Mouse (Mus musculus): ENCODE measurements at regions not wholly inside any gene's neighbourhood (a gene's known extent, or its start where the extent isn't known, plus 50 kb on each side); places are given as distances from the start of the nearest gene placed in this dataset.

DNA sequence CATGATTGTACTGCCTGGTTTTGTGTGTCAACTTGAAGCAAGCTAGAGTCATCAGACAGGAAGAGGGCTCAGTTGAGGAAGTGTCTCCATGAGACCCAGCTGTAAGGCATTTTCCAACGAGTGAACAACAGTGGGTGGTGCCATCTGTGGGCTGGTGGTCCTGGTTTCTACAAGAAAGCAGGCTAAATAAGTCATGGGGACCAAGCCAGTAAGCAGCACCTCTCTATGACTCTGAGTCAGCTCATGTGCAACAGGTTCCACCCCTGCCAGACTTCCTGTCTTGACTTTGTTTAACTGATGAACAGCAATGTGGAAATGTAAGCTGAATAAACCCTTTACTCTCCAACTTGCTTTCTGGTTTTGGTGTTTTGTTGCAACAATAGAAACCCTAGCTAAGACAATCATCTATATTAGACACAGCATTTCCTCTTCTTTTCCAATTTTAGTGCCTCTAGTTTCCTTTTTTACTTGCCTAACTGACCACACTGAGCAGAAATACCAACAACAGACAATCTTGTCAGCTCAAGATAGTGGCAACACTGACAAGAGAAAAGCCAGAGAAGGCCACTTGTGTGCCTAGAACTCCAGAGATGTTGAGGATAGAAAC, 231.5 kb upstream of the Ptger4 start:
- Histone ChIP-seq H3K27ac (peak overlapping the region; percentile 41), H3K79me2 (ENCODE audit: inconsistent target) (no peaks in the 10 kb centered on the region), H3K36me3 (ENCODE audit: inconsistent target) (no peaks in the 10 kb centered on the region), H3K4me3 (ENCODE audit: inconsistent target) (no peak overlapping the region)
- 6% methylated on average over 1 of the region's 1 CpGs for WGBS (ENCODE audit: missing documents)

DNA sequence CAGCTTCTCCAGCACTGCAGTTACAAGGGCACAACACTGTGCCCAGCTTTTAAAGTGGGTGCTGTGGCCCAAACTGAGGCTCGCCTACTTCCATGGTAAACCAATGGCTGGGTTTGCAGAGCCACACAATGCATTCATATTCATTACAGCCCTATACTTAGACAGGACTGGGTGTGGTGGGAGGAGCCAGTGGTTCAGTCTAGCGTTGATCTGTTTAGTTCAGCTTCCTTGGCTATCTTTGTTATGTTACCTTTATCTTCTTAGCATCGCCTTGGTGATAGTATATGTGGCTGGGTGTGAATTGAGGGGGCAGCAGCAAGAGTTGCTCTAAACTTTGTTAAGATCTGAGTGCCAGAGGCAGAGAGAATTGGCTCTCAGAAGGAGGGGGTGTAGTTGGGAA, 249.3 kb upstream of the Ptger4 start:
- Histone ChIP-seq H3K27ac (no peak overlapping the region), H3K79me2 (ENCODE audit: inconsistent target) (no peaks in the 10 kb centered on the region), H3K4me3 (ENCODE audit: inconsistent target) (no peak overlapping the region), H3K36me3 (ENCODE audit: inconsistent target) (no peaks in the 10 kb centered on the region)
- WGBS (ENCODE audit: missing documents), result 89% methylated on average over 3 of the region's 3 CpGs

DNA sequence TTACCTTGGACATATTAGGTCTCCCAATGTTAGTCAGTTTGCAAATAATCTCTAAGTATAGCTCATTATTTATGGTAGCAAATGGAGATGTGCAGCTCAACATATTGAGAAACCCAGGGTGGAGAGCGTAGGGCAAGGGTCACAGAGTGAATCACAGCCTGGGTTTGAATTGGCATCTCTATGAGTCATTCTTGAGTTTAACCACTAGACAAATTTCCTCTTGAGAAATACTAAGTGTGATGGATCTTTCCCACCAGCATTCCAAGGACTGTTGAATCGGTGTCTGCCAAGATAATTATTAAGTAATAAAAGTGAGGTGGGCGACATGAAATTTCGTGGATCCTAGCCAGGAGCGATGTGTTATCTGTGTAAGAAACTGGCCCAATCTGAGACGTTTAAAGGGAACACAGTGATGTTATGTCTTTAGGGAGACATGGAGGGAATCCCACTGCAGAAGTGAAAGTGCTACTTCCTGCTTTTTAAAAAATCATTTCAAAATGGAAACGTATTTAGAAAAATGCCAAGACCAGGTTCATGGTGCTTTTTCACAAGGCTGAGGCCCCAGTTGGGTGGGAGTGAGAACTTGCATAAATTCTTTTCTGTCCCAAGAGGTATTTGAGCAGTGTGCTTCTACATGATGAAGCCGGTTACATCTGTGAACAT, 251.3 kb upstream of the Ptger4 start:
- Histone ChIP-seq H3K36me3 (ENCODE audit: inconsistent target) (no peaks in the 10 kb centered on the region), H3K79me2 (ENCODE audit: inconsistent target) (no peaks in the 10 kb centered on the region), H3K27ac (peak overlapping the region; percentile 71), H3K4me3 (ENCODE audit: inconsistent target) (no peak overlapping the region)
- 30% methylated on average over 8 of the region's 8 CpGs for WGBS (ENCODE audit: missing documents)

DNA sequence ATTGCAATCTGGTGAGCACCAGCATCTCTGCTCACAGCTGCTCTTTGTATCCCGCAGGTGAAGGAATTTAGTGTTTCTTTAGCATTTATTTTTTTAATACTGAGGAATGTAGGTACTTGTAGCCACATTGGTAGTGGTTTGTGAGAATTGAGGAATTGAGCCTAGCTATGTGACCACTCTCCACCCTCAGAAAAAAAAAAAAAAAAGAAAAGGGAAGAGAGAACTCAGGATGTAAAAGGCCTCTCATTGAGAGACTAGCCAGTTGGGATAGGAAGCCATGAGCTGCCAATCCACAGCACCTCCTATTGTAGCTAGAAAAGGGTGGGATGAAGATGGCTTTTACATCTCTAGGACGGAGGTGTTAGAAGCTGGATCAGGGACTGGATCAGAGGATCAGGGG, 252.0 kb upstream of the Ptger4 start:
- Histone ChIP-seq H3K36me3 (ENCODE audit: inconsistent target) (no peaks in the 10 kb centered on the region), H3K79me2 (ENCODE audit: inconsistent target) (no peaks in the 10 kb centered on the region), H3K27ac (peak overlapping the region; percentile 71), H3K4me3 (ENCODE audit: inconsistent target) (no peak overlapping the region)
- WGBS (ENCODE audit: missing documents), result 49% methylated on average over 2 of the region's 2 CpGs

DNA sequence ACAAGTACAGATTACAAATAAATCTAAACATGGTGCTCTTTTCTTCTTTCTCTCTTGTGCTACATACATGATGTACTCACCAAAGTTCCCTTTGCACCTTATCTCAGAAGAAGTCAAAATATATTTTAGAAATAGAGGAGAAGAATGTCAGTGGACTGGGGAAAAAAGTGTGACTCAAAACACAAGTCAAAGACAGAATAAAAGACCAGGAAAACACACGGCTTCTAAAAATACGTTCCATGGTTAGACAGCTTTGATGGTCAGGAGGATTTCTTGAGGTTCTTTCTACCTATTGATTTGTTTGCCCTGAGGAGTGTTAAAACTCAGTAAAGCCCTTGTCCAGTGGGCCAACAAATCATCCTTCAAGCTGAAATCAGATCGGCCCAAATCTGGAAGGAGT, 260.5 kb upstream of the Ptger4 start:
- Histone ChIP-seq H3K79me2 (ENCODE audit: inconsistent target) (no peaks in the 10 kb centered on the region), H3K4me3 (ENCODE audit: inconsistent target) (no peak overlapping the region), H3K36me3 (ENCODE audit: inconsistent target) (no peaks in the 10 kb centered on the region), H3K27ac (no peak overlapping the region)
- WGBS (ENCODE audit: missing documents), result 96% methylated on average over 3 of the region's 3 CpGs

DNA sequence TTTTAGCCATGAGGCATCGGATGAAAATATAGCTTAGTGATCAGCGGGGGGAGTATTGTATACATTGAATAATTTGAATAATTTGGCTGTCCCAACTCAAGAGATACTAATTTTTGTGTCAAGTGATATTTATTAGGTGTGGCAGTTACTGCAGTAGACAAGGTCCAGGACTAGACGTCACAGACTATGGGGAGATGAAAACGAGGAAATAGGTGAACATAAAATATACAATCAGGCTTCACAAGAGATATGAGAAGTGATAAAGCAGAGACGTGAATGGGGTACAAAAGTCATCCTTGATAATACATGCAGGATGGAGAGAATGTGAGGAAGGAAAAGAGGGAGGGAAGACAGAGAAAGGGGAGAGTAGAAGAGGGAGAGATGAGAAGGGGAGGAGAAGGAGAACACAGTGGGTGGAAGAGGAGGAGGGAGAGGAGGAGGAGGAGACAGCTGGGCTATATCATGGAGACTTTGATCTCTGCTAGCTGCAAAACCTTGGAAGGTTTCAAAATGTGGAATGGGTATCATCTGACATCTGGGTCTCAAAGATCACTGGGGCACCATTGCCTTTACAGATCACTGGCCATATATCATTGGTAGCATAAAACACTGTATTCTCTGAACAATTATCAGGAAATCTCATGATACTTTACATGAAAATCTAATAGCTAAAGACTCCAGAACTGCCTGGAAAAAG, 263.0 kb upstream of the Ptger4 start:
- WGBS (ENCODE audit: missing documents), result 86% methylated on average over 5 of the region's 5 CpGs
- Histone ChIP-seq H3K79me2 (ENCODE audit: inconsistent target) (no peaks in the 10 kb centered on the region), H3K36me3 (ENCODE audit: inconsistent target) (no peaks in the 10 kb centered on the region), H3K27ac (no peak overlapping the region), H3K4me3 (ENCODE audit: inconsistent target) (no peak overlapping the region)

DNA sequence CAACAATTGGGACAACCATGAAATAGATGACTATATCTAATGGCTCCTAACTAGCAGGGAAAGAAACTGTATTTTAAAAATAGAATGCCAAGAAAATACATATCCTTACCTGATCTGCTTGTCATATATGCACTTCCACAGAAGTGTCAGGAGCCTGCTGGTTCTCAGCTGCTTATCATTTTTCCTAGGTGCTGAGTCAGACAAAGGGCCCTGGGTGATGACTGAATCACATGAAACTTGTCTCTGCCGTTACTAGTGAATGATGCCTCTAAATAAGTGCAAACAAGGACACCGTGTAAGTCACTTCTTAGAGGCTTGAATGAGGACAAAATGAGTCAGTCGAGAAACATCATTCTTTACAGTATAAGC, 263.5 kb upstream of the Ptger4 start:
- no peak overlapping the region for H3K4me3 ChIP-seq (ENCODE audit: inconsistent target)
- WGBS (ENCODE audit: missing documents), result 87% methylated on average over 3 of the region's 3 CpGs
- H3K36me3 ChIP-seq (ENCODE audit: inconsistent target), result no peaks in the 10 kb centered on the region
- no peak overlapping the region for H3K27ac ChIP-seq
- no peaks in the 10 kb centered on the region for H3K79me2 ChIP-seq (ENCODE audit: inconsistent target)

DNA sequence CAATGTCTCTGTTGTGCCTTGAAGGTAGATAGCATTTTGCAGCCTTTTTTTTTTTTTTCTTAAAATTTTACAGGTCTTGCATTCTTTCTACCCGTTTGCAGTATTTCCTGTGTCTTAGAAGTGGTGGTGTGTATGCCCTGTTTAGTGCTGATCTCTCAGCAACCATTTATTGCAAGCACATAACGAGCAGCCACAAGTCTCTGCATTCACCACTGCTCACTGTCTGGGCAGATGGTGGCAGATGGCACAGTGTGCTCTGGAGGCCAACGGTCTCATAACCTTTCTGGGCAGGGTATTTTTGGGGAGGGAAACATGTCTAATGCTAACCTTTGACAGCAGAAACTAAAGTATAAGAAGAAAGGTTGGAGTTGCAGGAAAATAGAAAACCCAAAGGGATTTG, 266.1 kb upstream of the Ptger4 start:
- Histone ChIP-seq H3K4me3 (ENCODE audit: inconsistent target) (no peak overlapping the region), H3K36me3 (ENCODE audit: inconsistent target) (no peaks in the 10 kb centered on the region), H3K27ac (no peak overlapping the region), H3K79me2 (ENCODE audit: inconsistent target) (no peaks in the 10 kb centered on the region)
- WGBS (ENCODE audit: missing documents), result 84% methylated on average over 3 of the region's 3 CpGs

DNA sequence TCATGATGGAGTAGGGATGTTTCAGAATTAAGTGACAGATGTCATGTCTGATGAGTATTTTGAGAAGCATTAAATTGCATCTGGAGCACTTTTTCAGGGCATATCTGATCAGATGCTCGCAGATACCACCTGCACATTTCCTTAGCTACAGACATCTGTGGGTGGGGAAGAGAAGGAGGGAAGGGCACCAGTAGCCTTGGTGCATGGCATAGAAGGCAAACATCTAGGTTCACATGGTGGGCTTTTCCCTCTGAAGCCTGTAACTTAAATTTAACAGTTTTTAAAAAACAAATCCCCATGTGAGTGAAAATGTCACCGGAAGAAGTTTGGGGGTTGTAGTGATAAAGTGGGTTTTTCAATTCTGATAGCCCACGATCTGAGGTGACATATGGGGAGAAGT, 267.1 kb upstream of the Ptger4 start:
- 84% methylated on average over 3 of the region's 3 CpGs for WGBS (ENCODE audit: missing documents)
- Histone ChIP-seq H3K27ac (no peak overlapping the region), H3K79me2 (ENCODE audit: inconsistent target) (no peaks in the 10 kb centered on the region), H3K4me3 (ENCODE audit: inconsistent target) (no peak overlapping the region), H3K36me3 (ENCODE audit: inconsistent target) (no peaks in the 10 kb centered on the region)

DNA sequence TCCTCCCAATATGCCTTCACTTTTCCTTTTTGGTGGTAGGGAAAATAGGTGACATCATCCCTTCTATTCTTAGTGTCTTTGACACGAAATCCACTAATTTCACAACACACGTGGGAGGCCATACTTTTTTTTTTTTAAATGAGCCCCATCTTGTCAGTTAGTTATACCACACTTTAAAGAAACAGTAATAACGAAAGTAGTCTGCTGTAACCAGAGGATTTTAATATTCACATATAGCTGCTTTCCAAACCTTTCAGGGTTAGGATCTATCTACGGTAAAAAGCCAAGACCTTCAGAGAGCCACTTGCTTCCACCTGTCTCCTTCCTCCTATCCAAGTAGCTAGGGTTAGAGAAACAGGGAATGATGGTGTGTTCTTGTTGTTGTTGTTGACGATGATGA, 268.6 kb upstream of the Ptger4 start:
- H3K79me2 ChIP-seq (ENCODE audit: inconsistent target), result no peaks in the 10 kb centered on the region

DNA sequence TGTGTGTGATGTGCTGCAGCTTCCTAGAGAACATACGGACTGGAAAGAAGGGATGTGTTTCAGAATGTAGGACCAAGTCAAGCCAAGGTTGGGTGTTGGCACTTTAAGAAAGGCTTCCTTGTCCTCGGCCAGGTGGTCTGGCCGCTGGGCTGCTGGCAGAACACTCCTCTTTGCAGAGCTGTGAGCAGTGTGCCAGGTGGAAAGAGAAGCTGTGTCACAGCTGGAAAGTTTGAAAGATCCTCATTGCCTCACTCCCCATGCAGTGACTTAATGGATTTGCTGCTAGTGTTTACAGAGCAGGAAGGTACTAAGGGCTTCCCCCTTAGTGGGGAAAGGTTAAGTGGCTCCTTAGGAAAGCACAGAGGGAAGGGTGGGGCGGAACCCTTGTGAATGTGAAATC, 269.2 kb upstream of the Ptger4 start:
- H3K79me2 ChIP-seq (ENCODE audit: inconsistent target), result no peaks in the 10 kb centered on the region
- no peaks in the 10 kb centered on the region for H3K36me3 ChIP-seq (ENCODE audit: inconsistent target)
- WGBS (ENCODE audit: missing documents), result 65% methylated on average over 4 of the region's 4 CpGs
- H3K4me3 ChIP-seq (ENCODE audit: inconsistent target), result no peak overlapping the region
- no peak overlapping the region for H3K27ac ChIP-seq

More for the DNA sequence above, 268.6 kb upstream of the Ptger4 start:
- 65% methylated on average over 5 of the region's 5 CpGs for WGBS (ENCODE audit: missing documents)
- Histone ChIP-seq H3K27ac (no peak overlapping the region), H3K4me3 (ENCODE audit: inconsistent target) (no peak overlapping the region), H3K36me3 (ENCODE audit: inconsistent target) (no peaks in the 10 kb centered on the region)

DNA sequence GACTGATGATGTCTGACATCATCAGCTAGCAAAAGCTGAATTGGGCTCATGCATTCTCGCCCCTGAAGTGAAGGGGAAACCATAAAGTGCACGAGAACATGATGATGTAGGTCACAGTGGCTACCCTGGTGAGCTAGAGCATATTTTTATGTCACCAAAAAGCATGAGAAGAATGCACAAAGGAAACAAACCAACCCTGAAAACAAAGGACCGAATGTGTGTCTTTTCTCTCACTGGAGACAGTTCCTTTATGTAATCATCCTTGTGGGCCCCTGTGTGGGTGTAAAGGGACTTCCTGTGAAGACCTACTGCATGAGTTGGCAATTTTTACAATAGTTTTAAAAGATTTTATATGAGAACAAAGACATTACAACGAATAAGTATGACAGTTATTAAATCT, 270.2 kb upstream of the Ptger4 start:
- Histone ChIP-seq H3K4me3 (ENCODE audit: inconsistent target) (no peak overlapping the region), H3K79me2 (ENCODE audit: inconsistent target) (no peaks in the 10 kb centered on the region), H3K27ac (no peak overlapping the region), H3K36me3 (ENCODE audit: inconsistent target) (no peaks in the 10 kb centered on the region)
- WGBS (ENCODE audit: missing documents), result 10% methylated on average over 4 of the region's 4 CpGs

DNA sequence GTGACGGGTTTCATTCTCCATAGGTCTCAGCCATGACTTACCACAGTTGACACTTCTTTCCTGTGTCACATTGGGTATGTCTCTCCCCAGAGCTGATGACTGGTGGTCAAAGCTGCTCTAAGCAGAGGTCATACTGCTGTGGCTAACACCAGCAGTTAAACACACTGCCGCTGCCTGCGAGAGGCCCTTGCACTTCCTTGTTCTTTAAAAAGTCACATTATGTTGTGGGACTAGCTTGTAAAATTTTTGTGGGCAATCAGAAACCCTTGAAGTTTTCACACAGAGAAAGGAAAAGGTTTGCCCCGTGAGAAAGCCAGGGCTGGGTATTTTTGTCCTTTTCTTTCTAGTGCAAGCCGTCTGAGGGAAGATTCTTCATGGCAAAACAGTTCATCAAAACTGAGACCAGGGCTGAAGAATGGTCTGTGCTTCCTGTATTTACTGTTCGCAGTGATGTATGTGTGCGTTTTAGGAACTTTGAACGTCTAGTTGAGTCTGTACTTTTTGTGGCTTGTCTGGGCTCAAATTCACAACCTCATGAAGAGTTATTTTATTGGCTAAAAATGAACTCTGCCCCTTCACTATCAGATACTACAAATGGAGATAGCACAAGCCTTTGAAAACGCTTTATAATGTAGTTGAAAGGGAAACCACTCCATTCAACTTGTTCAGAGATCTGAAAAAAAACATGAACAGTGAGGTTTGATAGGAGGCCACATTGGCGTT, 273.4 kb upstream of the Ptger4 start:
- no peaks in the 10 kb centered on the region for H3K36me3 ChIP-seq (ENCODE audit: inconsistent target)
- peak overlapping the region; percentile 72 for H3K27ac ChIP-seq
- no peak overlapping the region for H3K4me3 ChIP-seq (ENCODE audit: inconsistent target)
- WGBS (ENCODE audit: missing documents), result 28% methylated on average over 10 of the region's 10 CpGs
- no peaks in the 10 kb centered on the region for H3K79me2 ChIP-seq (ENCODE audit: inconsistent target)

DNA sequence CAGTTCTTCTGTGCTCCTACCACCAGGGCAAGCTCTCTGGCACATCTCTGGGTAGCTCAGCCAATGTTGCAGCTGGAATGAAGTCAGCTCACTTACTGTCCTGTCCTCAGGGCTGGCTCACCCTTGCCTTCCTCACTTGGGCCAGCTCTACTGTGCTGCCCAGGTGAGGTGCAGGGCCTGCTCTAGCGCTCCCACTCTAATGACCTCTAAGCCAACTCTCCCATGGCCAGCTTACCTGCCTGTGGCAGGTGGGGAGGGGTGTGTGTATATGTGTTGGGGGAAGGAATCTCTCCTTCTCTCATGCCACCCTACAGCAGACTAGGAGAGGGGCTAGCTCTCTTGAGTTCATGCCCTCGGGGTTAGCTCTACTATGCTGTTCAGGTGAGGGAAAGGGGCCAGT, 275.6 kb upstream of the Ptger4 start:
- Histone ChIP-seq H3K4me3 (ENCODE audit: inconsistent target) (no peak overlapping the region), H3K27ac (no peak overlapping the region), H3K79me2 (ENCODE audit: inconsistent target) (no peaks in the 10 kb centered on the region), H3K36me3 (ENCODE audit: inconsistent target) (no peaks in the 10 kb centered on the region)
- WGBS (ENCODE audit: missing documents), result 92% methylated on average over 2 of the region's 2 CpGs

DNA sequence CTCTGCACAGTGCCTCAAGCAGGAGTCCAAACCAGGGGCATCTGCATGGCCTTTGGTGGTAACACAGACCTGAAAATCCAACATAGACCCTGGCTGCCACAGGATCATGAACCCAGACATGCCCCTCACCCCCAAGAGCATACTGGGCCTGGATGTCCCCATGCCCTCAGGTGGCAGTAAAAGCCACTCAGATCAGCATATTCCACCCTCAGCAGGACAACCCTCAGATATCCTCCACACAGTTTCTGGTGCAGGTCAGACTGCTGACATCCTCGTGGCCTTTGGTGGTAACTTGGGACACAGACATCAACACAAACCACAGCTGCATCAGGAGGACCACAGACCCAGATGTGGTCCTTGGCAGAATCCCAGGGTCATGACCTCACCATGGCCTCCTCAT, 276.0 kb upstream of the Ptger4 start:
- Histone ChIP-seq H3K27ac (no peak overlapping the region), H3K79me2 (ENCODE audit: inconsistent target) (no peaks in the 10 kb centered on the region), H3K36me3 (ENCODE audit: inconsistent target) (no peaks in the 10 kb centered on the region), H3K4me3 (ENCODE audit: inconsistent target) (no peak overlapping the region)
- WGBS (ENCODE audit: missing documents), result 88% methylated on average over 1 of the region's 1 CpGs
